Mouse (Mus musculus) stomach, embryonic 14.5 days (tissue): ENCODE results near the gene Pax6. TPM values are rescaled to one million over a fixed set of nuclear protein-coding genes. Genes with fewer than 3 reads are reported as not detected.

Source experiments
- ATAC-seq: fragments of 200-750 bp; cut with Nextera tagmentation; 2 replicates; pipeline ENCODE4 v1.8.0; 2017; ENCODE audit warnings: low read depth, moderate TSS enrichment; ENCODE audit not compliant: insufficient number of reproducible peaks, insufficient read depth, low FRiP score
- H3K27ac ChIP-seq: fragments of 300-500 bp; sonication (generic); 2 replicates; pipeline ENCODE4 v1.5.1; 2014; ENCODE audit warnings: mild to moderate bottlenecking, low read length, moderate library complexity, mixed read lengths
- H3K27me3 ChIP-seq: fragments of 300-500 bp; sonication (generic); 2 replicates; pipeline ENCODE4 v1.6.1; 2014; ENCODE audit warnings: low read length, control low read depth, mixed read lengths; ENCODE audit not compliant: control insufficient read depth, insufficient read depth
- H3K36me3 ChIP-seq: fragments of 300-500 bp; sonication (generic); 2 replicates; pipeline ENCODE4 v1.6.1; 2014; ENCODE audit warnings: mild to moderate bottlenecking, control low read depth, low read length, moderate library complexity, mixed read lengths; ENCODE audit not compliant: control insufficient read depth, insufficient read depth
- H3K4me1 ChIP-seq: fragments of 300-500 bp; sonication (generic); 2 replicates; pipeline ENCODE4 v1.6.1; 2014; ENCODE audit warnings: low read length, control low read depth, mixed read lengths; ENCODE audit not compliant: control insufficient read depth, insufficient read depth
- H3K4me2 ChIP-seq: fragments of 300-500 bp; sonication (generic); replicated peaks from 2 replicates; pipeline ENCODE4 v1.6.1; 2014; ENCODE audit warnings: low read depth, low read length, control low read depth
- H3K4me3 ChIP-seq: fragments of 300-500 bp; sonication (generic); 2 replicates; pipeline ENCODE4 v1.5.1; 2014; ENCODE audit warnings: low read depth, low read length, control low read depth
- H3K9ac ChIP-seq: fragments of 300-500 bp; sonication (generic); replicated peaks from 2 replicates; pipeline ENCODE4 v1.6.1; 2014; ENCODE audit warnings: low read depth, mild to moderate bottlenecking, control low read depth, low read length, moderate library complexity, mixed read lengths
- H3K9me3 ChIP-seq: fragments of 300-500 bp; sonication (generic); 2 replicates; pipeline ENCODE4 v1.6.1; 2016; ENCODE audit warnings: low read depth, low read length, control low read depth; ENCODE audit not compliant: control insufficient read depth
- WGBS: fragments of 180-500 bp; shearing (Covaris S2); extraction: QIAGEN DNeasy Blood & Tissue Kit; methylation state at CpG from one replicate; pipeline ENCODE4 v1.1.7; 2014; 5-methylcytosine and 5-hydroxymethylcytosine counted together
- polyA plus RNA-seq: library from polyadenylated mRNA; unstranded; fragments of >200 nt; fragmentation: Nextera tagmentation; extraction: Ambion mirVana; gene quantifications from 2 replicates; pipeline ENCODE4 v1.2.1, GENCODE M21; 2014

Pax6 gene
- polyA plus RNA-seq, 1 experiment from 2014 or later: 0.69 TPM

DNA sequence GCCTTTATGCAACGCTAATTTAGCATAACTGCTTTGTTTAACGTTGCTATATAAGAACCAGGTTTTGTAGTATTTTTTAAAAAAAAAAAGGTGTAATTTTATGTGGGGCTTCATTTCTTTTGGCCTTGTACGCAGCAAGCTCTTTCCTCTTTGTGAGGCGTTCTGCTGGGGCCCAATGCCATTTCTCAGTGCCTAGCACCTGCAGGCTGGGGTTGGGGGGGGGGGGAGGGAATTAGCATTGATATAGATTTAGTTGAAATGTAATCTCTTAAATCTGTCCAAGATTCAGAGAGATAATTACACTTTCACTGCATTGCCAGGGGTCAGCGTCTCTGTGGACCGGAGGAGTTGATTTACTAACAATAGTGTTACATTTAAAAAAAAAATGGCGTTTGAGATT lies 6.1 kb upstream of the Pax6 start:
- 6% methylated on average over 7 of the region's 7 CpGs for whole genome bisulfite sequencing
- no peak overlapping the region for H3K9ac ChIP-seq
- peaks cover 75% of the 10 kb centered on the region for H3K27me3 ChIP-seq
- H3K4me3 ChIP-seq: no peak overlapping the region
- no peak overlapping the region for H3K27ac ChIP-seq
- no peaks in the 10 kb centered on the region for H3K36me3 ChIP-seq
- no peaks in the 10 kb centered on the region for H3K9me3 ChIP-seq
- no peak overlapping the region for H3K4me2 ChIP-seq
- ATAC-seq: no peak
- no peaks in the 10 kb centered on the region for H3K4me1 ChIP-seq

DNA sequence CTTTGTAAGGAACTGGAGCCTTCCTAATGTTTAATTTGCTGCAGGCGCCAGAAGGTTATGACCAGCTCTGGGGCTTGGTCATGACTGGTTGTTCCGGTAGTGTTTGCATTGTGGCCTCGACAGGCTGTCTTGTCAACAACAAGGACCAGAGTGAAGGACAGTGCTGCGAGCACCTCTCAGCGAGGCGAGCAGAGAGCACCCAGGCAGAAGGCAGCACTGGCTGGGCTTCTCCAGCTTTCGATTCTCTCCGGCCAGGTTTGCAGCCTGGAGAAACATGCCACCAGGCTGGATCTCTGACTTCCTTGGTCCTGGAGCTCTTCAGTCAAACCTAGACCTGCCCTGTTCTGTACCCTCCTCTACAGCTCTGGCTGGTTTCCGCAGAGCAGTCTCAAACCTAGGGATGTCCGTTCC lies 5.6 kb upstream of the Pax6 start:
- Histone ChIP-seq H3K9ac (no peak overlapping the region), H3K4me2 (no peak overlapping the region), H3K4me1 (no peaks in the 10 kb centered on the region), H3K9me3 (no peaks in the 10 kb centered on the region), H3K27ac (no peak overlapping the region), H3K36me3 (no peaks in the 10 kb centered on the region), H3K4me3 (no peak overlapping the region), H3K27me3 (peaks cover 77% of the 10 kb centered on the region)
- no peak for ATAC-seq
- WGBS: 3% methylated on average over 10 of the region's 10 CpGs

DNA sequence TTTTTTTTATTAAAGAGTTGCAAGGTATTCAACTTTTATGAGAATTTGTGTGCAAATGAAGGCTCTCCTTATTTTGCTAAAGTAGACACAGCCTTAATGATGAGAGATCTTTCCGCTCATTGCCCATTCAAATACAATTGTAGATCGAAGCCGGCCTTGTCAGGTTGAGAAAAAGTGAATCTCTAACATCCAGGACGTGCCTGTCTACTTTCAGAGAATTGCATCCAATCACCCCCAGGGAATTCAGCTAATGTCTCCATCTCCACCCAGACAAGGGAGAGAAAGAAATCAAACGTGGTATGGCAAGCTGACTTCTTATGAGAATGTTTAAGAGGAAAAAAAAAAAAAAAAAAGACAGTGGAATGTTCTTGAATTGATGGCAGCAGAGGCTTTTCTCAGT lies 3.7 kb upstream of the Pax6 start:
- H3K4me1 ChIP-seq: 0 out of 2 replicates have a peak, but pooled peaks cover 4% of the 10 kb centered on the region
- H3K27ac ChIP-seq: no peak overlapping the region
- ATAC-seq: no peak
- H3K4me2 ChIP-seq: no peak overlapping the region
- H3K27me3 ChIP-seq: peaks cover 71% of the 10 kb centered on the region
- no peaks in the 10 kb centered on the region for H3K9me3 ChIP-seq
- H3K4me3 ChIP-seq: no peak overlapping the region
- no peaks in the 10 kb centered on the region for H3K36me3 ChIP-seq
- 8% methylated on average over 5 of the region's 5 CpGs for WGBS
- H3K9ac ChIP-seq: no peak overlapping the region

DNA sequence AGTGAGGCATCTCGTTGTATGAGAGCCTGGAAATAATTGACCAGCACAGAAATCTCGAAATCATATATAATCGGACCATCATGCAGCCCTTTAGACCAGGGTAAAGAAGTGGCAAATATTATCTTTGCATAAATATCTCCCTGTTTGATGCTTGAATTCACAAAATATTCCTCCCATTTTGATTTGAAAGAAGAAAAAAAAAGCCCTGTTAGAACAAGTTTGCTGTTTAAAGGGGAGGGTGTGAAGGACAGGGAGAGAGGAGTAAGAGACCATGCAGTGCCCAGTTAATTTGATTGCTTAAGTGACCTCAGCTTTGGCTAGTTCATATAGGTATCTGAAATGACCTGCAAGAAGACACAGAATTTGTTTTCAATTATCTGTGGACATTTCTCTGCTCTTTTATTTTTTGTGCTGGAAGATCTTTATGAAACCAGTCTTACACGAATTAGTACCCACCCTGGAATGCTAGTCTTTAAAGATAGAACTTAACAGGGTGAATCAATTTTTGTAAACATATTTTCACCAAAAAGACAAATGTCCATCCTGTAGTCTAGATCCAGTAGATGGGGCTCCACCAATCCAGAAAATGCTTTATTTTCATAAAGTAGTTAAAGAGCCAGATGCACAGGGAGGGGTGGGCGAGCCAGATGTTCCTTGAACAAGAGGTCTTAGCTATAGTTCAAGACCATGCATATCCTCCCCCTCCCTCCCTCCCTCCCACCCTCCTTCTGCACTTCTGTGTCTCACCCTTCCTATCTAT lies 3.0 kb upstream of the Pax6 start:
- no peak for ATAC-seq
- 12% methylated on average over 5 of the region's 5 CpGs for WGBS
- H3K9me3 ChIP-seq: no peaks in the 10 kb centered on the region
- no peak overlapping the region for H3K9ac ChIP-seq
- no peak overlapping the region for H3K4me2 ChIP-seq
- H3K27me3 ChIP-seq: peaks cover 75% of the 10 kb centered on the region
- no peaks in the 10 kb centered on the region for H3K36me3 ChIP-seq
- no peak overlapping the region for H3K4me3 ChIP-seq
- H3K27ac ChIP-seq: no peak overlapping the region
- 0 out of 2 replicates have a peak, but pooled peaks cover 4% of the 10 kb centered on the region for H3K4me1 ChIP-seq

DNA sequence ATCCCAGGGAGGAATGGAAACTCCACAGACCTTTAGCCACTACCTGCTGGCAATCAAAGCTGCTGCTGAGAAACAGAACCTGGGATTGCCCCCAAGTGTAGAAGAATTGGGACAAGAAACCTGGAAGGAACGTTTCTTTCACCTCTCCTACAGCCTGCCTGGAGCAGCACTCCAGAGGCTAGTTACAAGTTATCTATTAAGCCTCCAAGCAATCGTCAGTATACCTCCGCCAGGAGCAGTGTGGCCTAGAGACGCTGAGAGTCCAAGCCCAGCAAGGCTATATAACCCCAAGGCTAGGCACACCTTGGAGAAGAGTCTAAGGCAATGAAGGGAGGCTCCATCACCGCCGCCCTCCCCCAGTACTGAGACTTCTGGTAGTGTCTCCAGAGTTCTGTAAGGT lies 2.4 kb upstream of the Pax6 start:
- Histone ChIP-seq H3K4me2 (no peak overlapping the region), H3K27ac (no peak overlapping the region)
- no peak for ATAC-seq

DNA sequence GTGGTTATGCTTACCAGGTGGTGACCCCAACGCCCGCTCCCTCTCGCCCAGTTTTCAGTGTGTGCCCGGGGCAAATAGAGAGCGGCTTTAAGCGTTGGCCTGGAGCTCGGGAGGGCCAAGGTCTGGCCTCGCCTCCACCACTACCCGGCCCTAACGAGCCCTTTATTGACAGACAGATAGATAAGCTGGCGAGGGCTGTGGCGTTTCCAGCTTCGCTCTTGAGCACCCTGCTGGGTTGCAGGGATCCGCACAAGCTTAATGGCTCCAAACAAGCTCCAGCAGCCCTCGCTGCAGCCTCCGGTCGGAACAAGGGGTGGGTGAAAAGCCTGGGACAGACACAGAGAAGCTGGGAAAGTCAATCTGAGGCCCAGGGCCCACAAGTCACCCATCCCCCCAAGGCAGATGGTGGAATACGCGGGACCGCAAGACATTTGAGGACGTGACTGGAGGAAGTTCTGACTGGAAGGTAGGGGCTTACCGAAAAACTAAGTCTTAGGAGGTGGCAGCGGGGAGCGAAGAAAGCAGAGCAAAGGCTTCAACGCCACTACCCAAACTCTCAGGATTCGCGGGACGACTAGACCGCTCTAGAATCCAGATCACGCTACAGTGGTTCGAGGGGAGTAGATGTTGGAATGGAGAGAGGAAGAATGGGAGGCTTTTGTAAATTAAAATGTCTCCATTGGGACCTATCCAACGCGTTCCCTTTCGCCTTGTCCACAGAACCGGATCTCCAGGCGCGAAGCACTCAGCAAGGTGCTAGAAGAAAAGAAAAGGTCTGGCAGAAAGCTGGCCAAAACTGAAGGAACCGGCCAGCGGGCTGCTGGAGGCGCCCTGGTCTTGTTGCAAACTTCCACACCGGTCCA lies 1.7 kb upstream of the Pax6 start:
- Histone ChIP-seq H3K4me3 (no peak overlapping the region), H3K4me1 (0 out of 2 replicates have a peak, but pooled peaks cover 4% of the 10 kb centered on the region), H3K4me2 (no peak overlapping the region), H3K36me3 (no peaks in the 10 kb centered on the region), H3K9ac (no peak overlapping the region), H3K27me3 (peaks cover 77% of the 10 kb centered on the region), H3K9me3 (no peaks in the 10 kb centered on the region), H3K27ac (no peak overlapping the region)
- peak; percentile 46 for ATAC-seq
- under 1% methylated on average over 41 of the region's 41 CpGs for WGBS

More for the DNA sequence above, 2.4 kb upstream of the Pax6 start:
- H3K36me3 ChIP-seq: no peaks in the 10 kb centered on the region
- no peak overlapping the region for H3K9ac ChIP-seq
- no peak overlapping the region for H3K4me3 ChIP-seq
- H3K9me3 ChIP-seq: no peaks in the 10 kb centered on the region
- 0 out of 2 replicates have a peak, but pooled peaks cover 4% of the 10 kb centered on the region for H3K4me1 ChIP-seq
- peaks cover 77% of the 10 kb centered on the region for H3K27me3 ChIP-seq
- WGBS: 5% methylated on average over 6 of the region's 6 CpGs

DNA sequence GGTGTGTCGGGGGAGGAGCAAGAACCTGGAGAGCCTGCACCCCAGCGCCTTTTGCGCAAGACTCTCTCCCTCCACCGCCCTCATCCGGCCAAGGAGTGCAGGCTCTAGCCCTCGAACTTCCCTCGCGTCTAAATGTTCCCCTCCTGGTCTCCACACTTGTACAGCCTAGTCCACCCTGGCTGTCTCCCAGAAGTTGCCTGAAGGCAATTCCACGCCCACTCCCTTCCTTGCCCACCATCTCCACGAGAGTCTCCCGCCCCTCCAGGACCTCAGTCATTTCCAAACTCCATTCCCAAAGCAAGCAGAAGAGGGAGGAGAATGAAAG lies 1.1 kb upstream of the Pax6 start:
- Histone ChIP-seq H3K27me3 (peaks cover 79% of the 10 kb centered on the region), H3K4me2 (no peak overlapping the region), H3K4me3 (no peak overlapping the region), H3K4me1 (0 out of 2 replicates have a peak, but pooled peaks cover 4% of the 10 kb centered on the region), H3K9ac (no peak overlapping the region), H3K9me3 (no peaks in the 10 kb centered on the region), H3K36me3 (no peaks in the 10 kb centered on the region), H3K27ac (no peak overlapping the region)
- WGBS: 2% methylated on average over 11 of the region's 11 CpGs
- ATAC-seq: no peak

DNA sequence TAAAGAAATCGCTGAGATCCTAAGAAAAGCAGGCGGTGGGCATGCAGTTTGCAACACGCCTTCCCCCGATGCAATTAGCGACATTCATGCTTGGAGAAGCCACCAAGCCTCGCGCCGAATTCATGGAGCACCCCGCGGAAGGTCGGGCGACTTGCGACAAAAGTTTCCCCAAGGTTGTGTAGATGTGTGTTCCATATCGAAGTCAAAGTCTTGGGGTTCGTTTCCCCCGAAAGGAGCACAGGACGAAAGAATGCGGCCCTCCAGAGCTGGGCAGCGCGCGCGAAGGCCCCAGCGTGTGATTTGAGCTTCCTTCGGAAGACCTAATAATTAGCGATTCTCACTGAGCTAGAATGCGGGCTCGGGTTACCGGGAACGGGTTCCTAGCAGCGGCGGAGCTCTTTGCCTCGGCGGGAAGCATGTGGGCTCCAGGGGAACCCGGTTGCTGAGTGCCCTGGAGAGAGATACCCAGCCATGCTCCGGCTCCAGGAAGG lies 716 bp downstream of the Pax6 start:
- Histone ChIP-seq H3K4me2 (no peak overlapping the region), H3K9ac (no peak overlapping the region), H3K27me3 (peaks cover 82% of the 10 kb centered on the region), H3K36me3 (no peaks in the 10 kb centered on the region), H3K4me3 (no peak overlapping the region), H3K4me1 (0 out of 2 replicates have a peak, but pooled peaks cover 4% of the 10 kb centered on the region), H3K9me3 (no peaks in the 10 kb centered on the region), H3K27ac (no peak overlapping the region)
- under 1% methylated on average over 35 of the region's 35 CpGs for WGBS
- no peak for ATAC-seq
